18 mouse cellular contexts compared by ENCODE assay signal in genomic region chr3:90276858-90277257, GRCm38 (mm10). TPM values are rescaled to one million over a fixed set of nuclear protein-coding genes. Genes with fewer than 3 reads are reported as not detected.
"Had no signal": no experiment of that assay in that cellular context is flagged by ENCODE, and none has a peak within 500 bp of the region (broad histone marks: within the 10 kb centered on the region; RNA-seq: fewer than 3 reads in every experiment).

No protein-coding gene starts in this region.

- DNase-seq: kidney, postnatal 10 days; kidney, postnatal 4 days; liver; lung, adult 2 months; lung, postnatal 36 days; right cerebral cortex, adult 18-20 months; right cerebral cortex, postnatal 25 days; thymus, adult 18-20 months; thymus, postnatal 14 days had no signal

- H3K27ac ChIP-seq: layer of hippocampus, adult 2 months; limb, embryonic 12.5 days; liver, embryonic 14.5 days; midbrain, embryonic 13.5 days; neural tube, embryonic 15.5 days had no signal

- H3K4me3 ChIP-seq: layer of hippocampus, adult 2 months; limb, embryonic 12.5 days; midbrain, embryonic 13.5 days; myocyte; neural tube, embryonic 15.5 days had no signal

- H3K4me1 ChIP-seq: limb, embryonic 12.5 days; midbrain, embryonic 13.5 days; neural tube, embryonic 15.5 days had no signal

- H3K9me3 ChIP-seq: limb, embryonic 12.5 days; midbrain, embryonic 13.5 days; neural tube, embryonic 15.5 days had no signal

- H3K9ac ChIP-seq: limb, embryonic 12.5 days; liver, embryonic 14.5 days; midbrain, embryonic 13.5 days; neural tube, embryonic 15.5 days had no signal

- H3K27me3 ChIP-seq: limb, embryonic 12.5 days; midbrain, embryonic 13.5 days; neural tube, embryonic 15.5 days had no signal

- H3K4me2 ChIP-seq: limb, embryonic 12.5 days; midbrain, embryonic 13.5 days; neural tube, embryonic 15.5 days had no signal

- ATAC-seq: lung, postnatal 0 days; midbrain, embryonic 13.5 days had no signal

RNA-seq across cellular contexts. Expression of gene Creb3l4, which starts 33.5 kb away (rescaled TPM):
- total RNA-seq: layer of hippocampus, adult 2 months; layer of hippocampus, postnatal 10 days; left cerebral cortex, postnatal 36 days had no signal
